Mouse (Mus musculus) midbrain, embryonic 13.5 days (tissue): ENCODE measurements around the gene Zfp143. TPM values are rescaled to one million over a fixed set of nuclear protein-coding genes. Genes with fewer than 3 reads are reported as not detected.
A peak's percentile ranks its signal among the peaks of the same experiment; 100 is the strongest.
"Not testable (repeated sequence)": the region's sequence is repeated elsewhere in the genome, so short reads cannot be mapped to it uniquely, and the experiment has no call there.

Experiments used
- ATAC-seq: fragments of 200-750 bp; cut with Nextera tagmentation; 2 replicates; pipeline ENCODE4 v1.8.0; 2017; ENCODE audit warnings: mild to moderate bottlenecking, moderate TSS enrichment, moderate library complexity
- H3K27ac ChIP-seq: fragments of 300-500 bp; sonication (generic); 2 replicates; pipeline ENCODE4 v1.5.1; 2015; ENCODE audit warnings: inconsistent platforms, mild to moderate bottlenecking, moderate library complexity
- H3K27me3 ChIP-seq: fragments of 300-500 bp; sonication (generic); 2 replicates; pipeline ENCODE4 v1.6.1; 2015; ENCODE audit warnings: mild to moderate bottlenecking, inconsistent platforms
- H3K36me3 ChIP-seq: fragments of 300-500 bp; sonication (generic); 2 replicates; pipeline ENCODE4 v1.6.1; 2015; ENCODE audit warnings: mild to moderate bottlenecking, inconsistent platforms
- H3K4me1 ChIP-seq: fragments of 300-500 bp; sonication (generic); replicated peaks from 2 replicates; pipeline ENCODE4 v1.6.1; 2015; ENCODE audit warnings: inconsistent platforms
- H3K4me2 ChIP-seq: fragments of 300-500 bp; sonication (generic); replicated peaks from 2 replicates; pipeline ENCODE4 v1.6.1; 2015; ENCODE audit warnings: moderate library complexity, mild to moderate bottlenecking, inconsistent platforms
- H3K4me3 ChIP-seq: fragments of 300-500 bp; sonication (generic); replicated peaks from 2 replicates; pipeline ENCODE4 v1.5.1; 2015; ENCODE audit warnings: mild to moderate bottlenecking, inconsistent platforms
- H3K9ac ChIP-seq: fragments of 300-500 bp; sonication (generic); replicated peaks from 2 replicates; pipeline ENCODE4 v1.6.1; 2015; ENCODE audit warnings: mild to moderate bottlenecking, inconsistent platforms
- H3K9me3 ChIP-seq: fragments of 300-500 bp; sonication (generic); 2 replicates; pipeline ENCODE4 v1.6.1; 2016; ENCODE audit warnings: mild to moderate bottlenecking, inconsistent platforms
- WGBS: fragments of 180-500 bp; shearing (Covaris S2); methylation state at CpG from one replicate; pipeline ENCODE4 v1.1.7; 2015; 5-methylcytosine and 5-hydroxymethylcytosine counted together
- polyA plus RNA-seq: library from polyadenylated mRNA; unstranded; fragments of >200 nt; fragmentation: Nextera tagmentation; extraction: Ambion mirVana; gene quantifications from 2 replicates; pipeline ENCODE4 v1.2.1, GENCODE M21; 2015

Zfp143 gene
- polyA plus RNA-seq = 23.1 and 27.1 TPM in 2 replicates

GRCm38 (mm10) chr7:110061199-110061751, at the start of gene Zfp143:
Gene Zfp143, plus strand, starts transcription at chr7:110061217.
- H3K4me3 ChIP-seq = peak within 1 kb of the TSS; percentile 63
- peak within 1 kb of the TSS; percentile 76 for H3K4me2 ChIP-seq
- peaks cover 6% of the 10 kb centered on the region for H3K36me3 ChIP-seq
- peak within 1 kb of the TSS; percentile 99 for H3K27ac ChIP-seq
- H3K9me3 ChIP-seq = no peaks in the 10 kb centered on the region
- H3K27me3 ChIP-seq = no peaks in the 10 kb centered on the region
- under 1% methylated on average over 34 of the region's 34 CpGs for WGBS
- H3K4me1 ChIP-seq = peaks cover 23% of the 10 kb centered on the region
- ATAC-seq = peak; percentile 99
- peak within 1 kb of the TSS; percentile 96 for H3K9ac ChIP-seq

GRCm38 (mm10) chr7:110011417-110011816, 49.6 kb upstream of the Zfp143 start:
- Histone ChIP-seq H3K4me1 (no peaks in the 10 kb centered on the region), H3K4me2 (no peak overlapping the region), H3K36me3 (no peaks in the 10 kb centered on the region), H3K9ac (no peak overlapping the region), H3K9me3 (no peaks in the 10 kb centered on the region), H3K27ac (no peak overlapping the region), H3K4me3 (no peak overlapping the region), H3K27me3 (no peaks in the 10 kb centered on the region)
- no peak for ATAC-seq
- WGBS = 58% methylated on average over 1 of the region's 1 CpGs

- ATAC-seq = no peak
- WGBS = 89% methylated on average over 5 of the region's 5 CpGs
- Histone ChIP-seq H3K9ac (no peak overlapping the region), H3K27ac (no peak overlapping the region), H3K36me3 (no peaks in the 10 kb centered on the region), H3K27me3 (no peaks in the 10 kb centered on the region), H3K4me1 (peaks cover 4% of the 10 kb centered on the region), H3K4me2 (no peak overlapping the region), H3K4me3 (no peak overlapping the region), H3K9me3 (no peaks in the 10 kb centered on the region)
Measured at GRCm38 (mm10) chr7:110014272-110014671, 46.7 kb upstream of the Zfp143 start.

GRCm38 (mm10) chr7:110018117-110018630, 42.8 kb upstream of the Zfp143 start, which contains the start of gene Ipo7:
Gene Ipo7, plus strand, starts transcription at chr7:110018274.
- Histone ChIP-seq H3K36me3 (no peaks in the 10 kb centered on the region), H3K4me2 (peak within 1 kb of the TSS; percentile 96), H3K27me3 (no peaks in the 10 kb centered on the region), H3K4me3 (peak within 1 kb of the TSS; percentile 99), H3K9ac (peak within 1 kb of the TSS; percentile 97), H3K9me3 (no peaks in the 10 kb centered on the region), H3K27ac (peak within 1 kb of the TSS; percentile 90), H3K4me1 (peaks cover 15% of the 10 kb centered on the region)
- ATAC-seq = peak; percentile 98
- WGBS = under 1% methylated on average over 48 of the region's 48 CpGs

- Histone ChIP-seq H3K4me3 (peak overlapping the region; percentile 99), H3K4me2 (peak overlapping the region; percentile 96), H3K27me3 (no peaks in the 10 kb centered on the region), H3K36me3 (no peaks in the 10 kb centered on the region), H3K27ac (peak overlapping the region; percentile 90), H3K9ac (peak overlapping the region; percentile 97), H3K9me3 (no peaks in the 10 kb centered on the region), H3K4me1 (peaks cover 15% of the 10 kb centered on the region)
- 1% methylated on average over 42 of the region's 42 CpGs for WGBS
- ATAC-seq = peak; percentile 89
Measured at GRCm38 (mm10) chr7:110018631-110019482, 42.2 kb upstream of the Zfp143 start.

GRCm38 (mm10) chr7:110023553-110023952, 37.5 kb upstream of the Zfp143 start:
- H3K36me3 ChIP-seq = peaks cover 8% of the 10 kb centered on the region; the same call in 1 of the 2 replicates
- WGBS = 97% methylated on average over 1 of the region's 1 CpGs

GRCm38 (mm10) chr7:110026594-110026993, 34.4 kb upstream of the Zfp143 start:
- Histone ChIP-seq H3K9ac (no peak overlapping the region), H3K27ac (no peak overlapping the region), H3K36me3 (peaks cover 24% of the 10 kb centered on the region), H3K27me3 (no peaks in the 10 kb centered on the region), H3K4me2 (no peak overlapping the region), H3K9me3 (no peaks in the 10 kb centered on the region), H3K4me3 (no peak overlapping the region), H3K4me1 (no peaks in the 10 kb centered on the region)
- WGBS = 91% methylated on average over 2 of the region's 2 CpGs
- no peak for ATAC-seq

More at GRCm38 (mm10) chr7:110023553-110023952, 37.5 kb upstream of the Zfp143 start:
- no peak for ATAC-seq
- Histone ChIP-seq H3K27ac (no peak overlapping the region), H3K9me3 (no peaks in the 10 kb centered on the region), H3K9ac (no peak overlapping the region), H3K4me1 (peaks cover 15% of the 10 kb centered on the region), H3K27me3 (no peaks in the 10 kb centered on the region), H3K4me2 (no peak overlapping the region), H3K4me3 (no peak overlapping the region)

- Histone ChIP-seq H3K4me2 (no peak overlapping the region), H3K27me3 (no peaks in the 10 kb centered on the region), H3K27ac (no peak overlapping the region), H3K36me3 (peaks cover 41% of the 10 kb centered on the region), H3K4me1 (no peaks in the 10 kb centered on the region), H3K9me3 (no peaks in the 10 kb centered on the region), H3K4me3 (no peak overlapping the region), H3K9ac (no peak overlapping the region)
- WGBS = 78% methylated on average over 1 of the region's 1 CpGs
- no peak for ATAC-seq
Measured at GRCm38 (mm10) chr7:110028826-110029225, 32.2 kb upstream of the Zfp143 start.

- Histone ChIP-seq H3K9ac (no peak overlapping the region), H3K4me2 (no peak overlapping the region), H3K36me3 (peaks cover 40% of the 10 kb centered on the region), H3K27ac (no peak overlapping the region), H3K4me1 (no peaks in the 10 kb centered on the region), H3K9me3 (no peaks in the 10 kb centered on the region), H3K27me3 (no peaks in the 10 kb centered on the region), H3K4me3 (no peak overlapping the region)
- no peak for ATAC-seq
- WGBS = 88% methylated on average over 3 of the region's 3 CpGs
Measured at GRCm38 (mm10) chr7:110030342-110030741, 30.7 kb upstream of the Zfp143 start.

- not testable (repeated sequence) for H3K9me3 ChIP-seq, H3K9ac ChIP-seq, H3K4me2 ChIP-seq, H3K4me3 ChIP-seq, H3K27me3 ChIP-seq, H3K27ac ChIP-seq, ATAC-seq
- Histone ChIP-seq H3K36me3 (peaks cover 26% of the 10 kb centered on the region), H3K4me1 (peaks cover 14% of the 10 kb centered on the region)
- WGBS = 93% methylated on average over 2 of the region's 2 CpGs
Measured at GRCm38 (mm10) chr7:110057723-110058122, 3.3 kb upstream of the Zfp143 start.

- Histone ChIP-seq H3K27me3 (no peaks in the 10 kb centered on the region), H3K4me2 (no peak overlapping the region), H3K4me3 (no peak overlapping the region), H3K4me1 (peaks cover 23% of the 10 kb centered on the region), H3K9me3 (no peaks in the 10 kb centered on the region), H3K36me3 (peaks cover 14% of the 10 kb centered on the region), H3K9ac (no peak overlapping the region), H3K27ac (peak overlapping the region; percentile 4; the same call in 1 of the 2 replicates)
- 91% methylated on average over 12 of the region's 12 CpGs for WGBS
- no peak for ATAC-seq
Measured at GRCm38 (mm10) chr7:110059092-110059785, 1.8 kb upstream of the Zfp143 start.
